Mouse (Mus musculus): ENCODE results near the gene Strip1.

DNA sequence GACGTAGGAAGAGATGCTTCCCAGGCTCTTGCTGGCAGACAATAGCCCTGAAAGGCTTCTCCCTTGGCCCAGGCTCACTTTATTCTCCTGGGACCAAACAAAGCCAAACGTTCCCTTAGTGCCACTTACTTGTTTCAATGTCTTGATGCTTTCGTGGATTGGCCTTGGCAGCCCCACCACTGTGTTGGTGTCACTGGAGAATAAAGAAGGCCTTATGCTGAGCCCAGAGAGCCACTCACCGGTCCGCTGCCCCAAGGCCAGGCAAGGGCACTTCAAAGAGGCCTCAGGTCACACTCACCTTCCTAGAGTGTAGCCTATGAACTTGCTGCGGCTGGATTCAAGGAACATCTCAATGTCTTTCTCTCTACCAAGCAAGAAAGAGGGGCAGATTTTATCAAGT is 11.6 kb downstream of the Strip1 start:
- TF ChIP-seq GATA1 (IDR thresholded peaks at IDR 0.05; ENCODE audit: low read length) = no peak
- TF ChIP-seq TAL1 (IDR thresholded peaks at IDR 0.05; ENCODE audit: low read length) = no peak

All from erythroblast, embryonic 14.5 days (primary cell).